Mouse (Mus musculus): ENCODE results near the gene Zc3h10. TPM values are rescaled to one million over a fixed set of nuclear protein-coding genes. Genes with fewer than 3 reads are reported as not detected.
A peak's percentile ranks its signal among the peaks of the same experiment; 100 is the strongest.

Zc3h10 gene
- polyA plus RNA-seq, 1 experiment from 2014 or later: 11.9 TPM

GRCm38 (mm10) chr10:128584386-128584785, 36.8 kb upstream of the Zc3h10 start:
- Histone ChIP-seq H3K27ac (ENCODE audit: poor library complexity, severe bottlenecking) (no peak overlapping the region), H3K4me3 (no peak overlapping the region), H3K4me2 (peak overlapping the region; percentile 59), H3K36me3 (peaks cover 4% of the 10 kb centered on the region; the same call in 1 of the 2 replicates), H3K9me3 (replicated peaks) (no peaks in the 10 kb centered on the region), H3K4me1 (replicated peaks) (peaks cover 36% of the 10 kb centered on the region), H3K9ac (no peak overlapping the region), H3K27me3 (replicated peaks) (peaks cover 41% of the 10 kb centered on the region)
- 17% methylated on average over 4 of the region's 4 CpGs for WGBS
- no peak for ATAC-seq (ENCODE audit: insufficient number of reproducible peaks, low FRiP score)

GRCm38 (mm10) chr10:128583644-128584043, 36.1 kb upstream of the Zc3h10 start:
- 10% methylated on average over 7 of the region's 7 CpGs for WGBS
- Histone ChIP-seq H3K4me2 (peak overlapping the region; percentile 59), H3K9me3 (replicated peaks) (no peaks in the 10 kb centered on the region), H3K27me3 (replicated peaks) (peaks cover 34% of the 10 kb centered on the region), H3K4me1 (replicated peaks) (peaks cover 29% of the 10 kb centered on the region), H3K27ac (ENCODE audit: poor library complexity, severe bottlenecking) (peak overlapping the region; percentile 21; the same call in 1 of the 2 replicates), H3K36me3 (peaks cover 6% of the 10 kb centered on the region; the same call in 1 of the 2 replicates), H3K9ac (peak overlapping the region; percentile 56), H3K4me3 (peak overlapping the region; percentile 30)
- ATAC-seq (ENCODE audit: insufficient number of reproducible peaks, low FRiP score): peak; percentile 83

- no peak for ATAC-seq (ENCODE audit: insufficient number of reproducible peaks, low FRiP score)
- Histone ChIP-seq H3K27ac (ENCODE audit: poor library complexity, severe bottlenecking) (no peak overlapping the region), H3K4me3 (no peak overlapping the region), H3K4me2 (no peak overlapping the region), H3K4me1 (replicated peaks) (peaks cover 18% of the 10 kb centered on the region), H3K9ac (no peak overlapping the region), H3K9me3 (replicated peaks) (no peaks in the 10 kb centered on the region), H3K27me3 (replicated peaks) (peaks cover 2% of the 10 kb centered on the region; the same call in 1 of the 2 replicates), H3K36me3 (peaks cover 17% of the 10 kb centered on the region)
- 75% methylated on average over 4 of the region's 4 CpGs for WGBS
Measured at GRCm38 (mm10) chr10:128579731-128580130, 32.2 kb upstream of the Zc3h10 start.

- Histone ChIP-seq H3K4me1 (replicated peaks) (peaks cover 15% of the 10 kb centered on the region), H3K27ac (ENCODE audit: poor library complexity, severe bottlenecking) (no peak overlapping the region), H3K27me3 (replicated peaks) (no peaks in the 10 kb centered on the region), H3K4me3 (no peak overlapping the region), H3K9me3 (replicated peaks) (no peaks in the 10 kb centered on the region), H3K9ac (no peak overlapping the region), H3K36me3 (peaks cover 21% of the 10 kb centered on the region), H3K4me2 (no peak overlapping the region)
- WGBS: 80% methylated on average over 3 of the region's 3 CpGs
- no peak for ATAC-seq (ENCODE audit: insufficient number of reproducible peaks, low FRiP score)
Measured at GRCm38 (mm10) chr10:128579298-128579697, 31.7 kb upstream of the Zc3h10 start.

GRCm38 (mm10) chr10:128578330-128578729, 30.8 kb upstream of the Zc3h10 start:
- Histone ChIP-seq H3K27me3 (replicated peaks) (no peaks in the 10 kb centered on the region), H3K27ac (ENCODE audit: poor library complexity, severe bottlenecking) (no peak overlapping the region), H3K4me2 (no peak overlapping the region), H3K4me3 (no peak overlapping the region), H3K9me3 (replicated peaks) (no peaks in the 10 kb centered on the region), H3K36me3 (peaks cover 21% of the 10 kb centered on the region), H3K9ac (no peak overlapping the region), H3K4me1 (replicated peaks) (peaks cover 6% of the 10 kb centered on the region)
- 61% methylated on average over 11 of the region's 11 CpGs for WGBS
- no peak for ATAC-seq (ENCODE audit: insufficient number of reproducible peaks, low FRiP score)

GRCm38 (mm10) chr10:128575063-128575462, 27.5 kb upstream of the Zc3h10 start:
- H3K4me3 ChIP-seq: no peak overlapping the region
- WGBS: 88% methylated on average over 2 of the region's 2 CpGs
- no peak for ATAC-seq (ENCODE audit: insufficient number of reproducible peaks, low FRiP score)
- peaks cover 41% of the 10 kb centered on the region for H3K36me3 ChIP-seq
- H3K27ac ChIP-seq (ENCODE audit: poor library complexity, severe bottlenecking): no peak overlapping the region
- H3K27me3 ChIP-seq (replicated peaks): no peaks in the 10 kb centered on the region
- no peak overlapping the region for H3K9ac ChIP-seq
- no peaks in the 10 kb centered on the region for H3K4me1 ChIP-seq (replicated peaks)
- no peak overlapping the region for H3K4me2 ChIP-seq
- no peaks in the 10 kb centered on the region for H3K9me3 ChIP-seq (replicated peaks)

- H3K4me3 ChIP-seq: peak within 1 kb of the TSS; percentile 85
- peak; percentile 98 for ATAC-seq (ENCODE audit: insufficient number of reproducible peaks, low FRiP score)
- peaks cover 43% of the 10 kb centered on the region for H3K36me3 ChIP-seq
- H3K9ac ChIP-seq: peak within 1 kb of the TSS; percentile 94
- 0% methylated on average over 58 of the region's 58 CpGs for WGBS
- H3K27ac ChIP-seq (ENCODE audit: poor library complexity, severe bottlenecking): peak within 1 kb of the TSS; percentile 86
- H3K9me3 ChIP-seq (replicated peaks): no peaks in the 10 kb centered on the region
- peaks cover 14% of the 10 kb centered on the region for H3K4me1 ChIP-seq (replicated peaks)
- no peaks in the 10 kb centered on the region for H3K27me3 ChIP-seq (replicated peaks)
- peak within 1 kb of the TSS; percentile 89 for H3K4me2 ChIP-seq
Measured at GRCm38 (mm10) chr10:128565788-128566531, 18.4 kb upstream of the Zc3h10 start, which contains the start of gene Pa2g4. Gene Pa2g4, minus strand, starts transcription at chr10:128565987.

GRCm38 (mm10) chr10:128565206-128565787, 17.7 kb upstream of the Zc3h10 start:
- H3K36me3 ChIP-seq: peaks cover 46% of the 10 kb centered on the region
- peak overlapping the region; percentile 94 for H3K9ac ChIP-seq
- H3K4me2 ChIP-seq: peak overlapping the region; percentile 89
- no peaks in the 10 kb centered on the region for H3K27me3 ChIP-seq (replicated peaks)
- H3K4me1 ChIP-seq (replicated peaks): peaks cover 14% of the 10 kb centered on the region
- peak overlapping the region; percentile 86 for H3K27ac ChIP-seq (ENCODE audit: poor library complexity, severe bottlenecking)
- peak overlapping the region; percentile 85 for H3K4me3 ChIP-seq
- peak; percentile 30 for ATAC-seq (ENCODE audit: insufficient number of reproducible peaks, low FRiP score)
- WGBS: under 1% methylated on average over 46 of the region's 46 CpGs
- H3K9me3 ChIP-seq (replicated peaks): no peaks in the 10 kb centered on the region

GRCm38 (mm10) chr10:128563544-128563943, 16.0 kb upstream of the Zc3h10 start:
- H3K27ac ChIP-seq (ENCODE audit: poor library complexity, severe bottlenecking): no peak overlapping the region
- H3K36me3 ChIP-seq: peaks cover 54% of the 10 kb centered on the region
- WGBS: 88% methylated on average over 6 of the region's 6 CpGs
- H3K4me1 ChIP-seq (replicated peaks): peaks cover 14% of the 10 kb centered on the region
- peak overlapping the region; percentile 25; the same call in 1 of the 2 replicates for H3K4me2 ChIP-seq
- no peak for ATAC-seq (ENCODE audit: insufficient number of reproducible peaks, low FRiP score)
- H3K9ac ChIP-seq: no peak overlapping the region; the same call in 1 of the 2 replicates
- H3K9me3 ChIP-seq (replicated peaks): no peaks in the 10 kb centered on the region
- no peaks in the 10 kb centered on the region for H3K27me3 ChIP-seq (replicated peaks)
- no peak overlapping the region for H3K4me3 ChIP-seq

GRCm38 (mm10) chr10:128556963-128557362, 9.4 kb upstream of the Zc3h10 start:
- no peaks in the 10 kb centered on the region for H3K9me3 ChIP-seq (replicated peaks)
- peaks cover 53% of the 10 kb centered on the region for H3K36me3 ChIP-seq
- no peak overlapping the region for H3K4me3 ChIP-seq
- H3K27me3 ChIP-seq (replicated peaks): no peaks in the 10 kb centered on the region
- 82% methylated on average over 6 of the region's 6 CpGs for WGBS
- ATAC-seq (ENCODE audit: insufficient number of reproducible peaks, low FRiP score): no peak
- H3K4me2 ChIP-seq: no peak overlapping the region
- H3K4me1 ChIP-seq (replicated peaks): no peaks in the 10 kb centered on the region
- H3K27ac ChIP-seq (ENCODE audit: poor library complexity, severe bottlenecking): no peak overlapping the region
- no peak overlapping the region for H3K9ac ChIP-seq

- Histone ChIP-seq H3K27ac (ENCODE audit: poor library complexity, severe bottlenecking) (no peak overlapping the region), H3K27me3 (replicated peaks) (no peaks in the 10 kb centered on the region), H3K9me3 (replicated peaks) (no peaks in the 10 kb centered on the region), H3K4me3 (no peak overlapping the region), H3K36me3 (peaks cover 46% of the 10 kb centered on the region), H3K4me1 (replicated peaks) (no peaks in the 10 kb centered on the region), H3K4me2 (no peak overlapping the region), H3K9ac (no peak overlapping the region)
- ATAC-seq (ENCODE audit: insufficient number of reproducible peaks, low FRiP score): no peak
Measured at GRCm38 (mm10) chr10:128556286-128556685, 8.7 kb upstream of the Zc3h10 start.
